Mouse (Mus musculus) intestine, embryonic 15.5 days (tissue): Measurements from ENCODE around the gene Tmem102. TPM values are rescaled to one million over a fixed set of nuclear protein-coding genes. Genes with fewer than 3 reads are reported as not detected.

Experiments
- ATAC-seq: fragments of 200-750 bp; cut with Nextera tagmentation; 2 replicates; pipeline ENCODE4 v1.8.0; 2017; ENCODE audit warnings: moderate TSS enrichment, moderate library complexity
- H3K27ac ChIP-seq: fragments of 300-500 bp; sonication (generic); 2 replicates; pipeline ENCODE4 v1.5.1; 2015; ENCODE audit warnings: mild to moderate bottlenecking, inconsistent platforms
- H3K27me3 ChIP-seq: fragments of 300-500 bp; sonication (generic); replicated peaks from 2 replicates; pipeline ENCODE4 v1.6.1; 2015; ENCODE audit warnings: inconsistent platforms
- H3K36me3 ChIP-seq: fragments of 300-500 bp; sonication (generic); 2 replicates; pipeline ENCODE4 v1.6.1; 2015; ENCODE audit warnings: inconsistent platforms
- H3K4me1 ChIP-seq: fragments of 300-500 bp; sonication (generic); replicated peaks from 2 replicates; pipeline ENCODE4 v1.6.1; 2015; ENCODE audit warnings: inconsistent platforms
- H3K4me2 ChIP-seq: fragments of 300-500 bp; sonication (generic); replicated peaks from 2 replicates; pipeline ENCODE4 v1.6.1; 2015; ENCODE audit warnings: mild to moderate bottlenecking, inconsistent platforms
- H3K4me3 ChIP-seq: fragments of 300-500 bp; sonication (generic); replicated peaks from 2 replicates; pipeline ENCODE4 v1.5.1; 2015; ENCODE audit warnings: inconsistent platforms
- H3K9ac ChIP-seq: fragments of 300-500 bp; sonication (generic); 2 replicates; pipeline ENCODE4 v1.6.1; 2015; ENCODE audit warnings: inconsistent platforms
- H3K9me3 ChIP-seq: fragments of 300-500 bp; sonication (generic); 2 replicates; pipeline ENCODE4 v1.6.1; 2016; ENCODE audit warnings: inconsistent platforms
- WGBS: fragments of 180-500 bp; shearing (Covaris S2); methylation state at CpG from one replicate; pipeline ENCODE4 v1.1.7; 2015; 5-methylcytosine and 5-hydroxymethylcytosine counted together
- polyA plus RNA-seq: library from polyadenylated mRNA; unstranded; fragments of >200 nt; fragmentation: Nextera tagmentation; extraction: Ambion mirVana; gene quantifications from 2 replicates; pipeline ENCODE4 v1.2.1, GENCODE M21; 2015

The Tmem102 gene
- polyA plus RNA-seq, 1 experiment from 2014 or later: 31.4 TPM

- no peak for ATAC-seq
- no peak overlapping the region for H3K4me3 ChIP-seq
- H3K27ac ChIP-seq: peak overlapping the region; percentile 99
- no peaks in the 10 kb centered on the region for H3K27me3 ChIP-seq
- no peaks in the 10 kb centered on the region for H3K9me3 ChIP-seq
- H3K9ac ChIP-seq: peak overlapping the region; percentile 6; the same call in 1 of the 2 replicates
- 77% methylated on average over 14 of the region's 14 CpGs for WGBS
- H3K4me1 ChIP-seq: peaks cover 31% of the 10 kb centered on the region
- H3K4me2 ChIP-seq: peak overlapping the region; percentile 84
- H3K36me3 ChIP-seq: no peaks in the 10 kb centered on the region
Observed at GRCm38 (mm10) chr11:69760160-69760900, 45.1 kb downstream of the Tmem102 start.

- H3K9me3 ChIP-seq: no peaks in the 10 kb centered on the region
- no peaks in the 10 kb centered on the region for H3K27me3 ChIP-seq
- under 1% methylated on average over 37 of the region's 37 CpGs for WGBS
- peak overlapping the region; percentile 64 for H3K9ac ChIP-seq
- ATAC-seq: peak; percentile 92
- peak overlapping the region; percentile 99 for H3K27ac ChIP-seq
- peak overlapping the region; percentile 52 for H3K4me3 ChIP-seq
- peak overlapping the region; percentile 84 for H3K4me2 ChIP-seq
- no peaks in the 10 kb centered on the region for H3K36me3 ChIP-seq
- peaks cover 31% of the 10 kb centered on the region for H3K4me1 ChIP-seq
Observed at GRCm38 (mm10) chr11:69758971-69759721, 46.3 kb downstream of the Tmem102 start.

- Histone ChIP-seq H3K27me3 (no peaks in the 10 kb centered on the region), H3K4me3 (peak within 1 kb of the TSS; percentile 52), H3K4me1 (peaks cover 31% of the 10 kb centered on the region), H3K9ac (peak within 1 kb of the TSS; percentile 64), H3K4me2 (peak within 1 kb of the TSS; percentile 84), H3K9me3 (no peaks in the 10 kb centered on the region), H3K27ac (peak within 1 kb of the TSS; percentile 99), H3K36me3 (no peaks in the 10 kb centered on the region)
- peak; percentile 98 for ATAC-seq
- 0% methylated on average over 36 of the region's 36 CpGs for WGBS
Observed at GRCm38 (mm10) chr11:69758478-69758970, 46.9 kb downstream of the Tmem102 start, which contains the start of gene Polr2a. Polr2a (minus strand) TSS chr11:69758637.

GRCm38 (mm10) chr11:69758090-69758456, 47.4 kb downstream of the Tmem102 start:
- H3K4me3 ChIP-seq: peak overlapping the region; percentile 52
- peaks cover 32% of the 10 kb centered on the region for H3K4me1 ChIP-seq

GRCm38 (mm10) chr11:69757303-69758089, 47.9 kb downstream of the Tmem102 start:
- no peak for ATAC-seq
- 37% methylated on average over 9 of the region's 9 CpGs for WGBS
- H3K4me1 ChIP-seq: peaks cover 38% of the 10 kb centered on the region

More at GRCm38 (mm10) chr11:69758090-69758456, 47.4 kb downstream of the Tmem102 start:
- ATAC-seq: peak; percentile 89
- no peaks in the 10 kb centered on the region for H3K36me3 ChIP-seq
- H3K9ac ChIP-seq: peak overlapping the region; percentile 60
- WGBS: under 1% methylated on average over 26 of the region's 26 CpGs
- peak overlapping the region; percentile 84 for H3K4me2 ChIP-seq
- H3K9me3 ChIP-seq: no peaks in the 10 kb centered on the region
- H3K27me3 ChIP-seq: no peaks in the 10 kb centered on the region
- peak overlapping the region; percentile 99 for H3K27ac ChIP-seq

GRCm38 (mm10) chr11:69754701-69755100, 50.7 kb downstream of the Tmem102 start:
- no peak overlapping the region for H3K27ac ChIP-seq
- peaks cover 29% of the 10 kb centered on the region for H3K4me1 ChIP-seq
- H3K9ac ChIP-seq: no peak overlapping the region
- no peak for ATAC-seq
- no peaks in the 10 kb centered on the region for H3K9me3 ChIP-seq
- 52% methylated on average over 3 of the region's 3 CpGs for WGBS
- H3K36me3 ChIP-seq: no peaks in the 10 kb centered on the region
- H3K4me2 ChIP-seq: 0 out of 2 replicates have a peak overlapping the region, but pooled peaks have one; percentile 7
- H3K4me3 ChIP-seq: no peak overlapping the region
- H3K27me3 ChIP-seq: no peaks in the 10 kb centered on the region

More at GRCm38 (mm10) chr11:69757303-69758089, 47.9 kb downstream of the Tmem102 start:
- Histone ChIP-seq H3K9ac (peak overlapping the region; percentile 60), H3K36me3 (no peaks in the 10 kb centered on the region), H3K4me2 (peak overlapping the region; percentile 84), H3K9me3 (no peaks in the 10 kb centered on the region), H3K27ac (peak overlapping the region; percentile 99), H3K27me3 (no peaks in the 10 kb centered on the region), H3K4me3 (peak overlapping the region; percentile 52)

- peaks cover 26% of the 10 kb centered on the region for H3K4me1 ChIP-seq
- H3K9ac ChIP-seq: no peak overlapping the region
- H3K4me2 ChIP-seq: no peak overlapping the region
- no peak for ATAC-seq
- H3K9me3 ChIP-seq: no peaks in the 10 kb centered on the region
- H3K27ac ChIP-seq: no peak overlapping the region
- no peak overlapping the region for H3K4me3 ChIP-seq
- WGBS: 88% methylated on average over 5 of the region's 5 CpGs
- H3K27me3 ChIP-seq: no peaks in the 10 kb centered on the region
- H3K36me3 ChIP-seq: no peaks in the 10 kb centered on the region
Observed at GRCm38 (mm10) chr11:69754233-69754632, 51.2 kb downstream of the Tmem102 start.

Other genes starting within 250 kb of the Tmem102 start
- gene Efnb3, start 245.4 kb downstream of the Tmem102 start, polyA plus RNA-seq: 9.8 and 10.2 TPM in 2 replicates
- 25.1 and 25.6 TPM in 2 replicates for gene Wrap53, start 225.4 kb downstream of the Tmem102 start, polyA plus RNA-seq
- gene Trp53, start 225.3 kb downstream of the Tmem102 start, polyA plus RNA-seq: 140 and 143 TPM in 2 replicates
- 5.8 and 6.8 TPM in 2 replicates for gene Atp1b2, start 199.7 kb downstream of the Tmem102 start, polyA plus RNA-seq
- 0.34 and 0.43 TPM in 2 replicates for gene Shbg, start 187.7 kb downstream of the Tmem102 start, polyA plus RNA-seq
- gene Sat2, start 183.6 kb downstream of the Tmem102 start, polyA plus RNA-seq: 14.1 and 16.7 TPM in 2 replicates
- 15.6 and 21.2 TPM in 2 replicates for gene Fxr2, start 172.6 kb downstream of the Tmem102 start, polyA plus RNA-seq
- gene Sox15, start 150.3 kb downstream of the Tmem102 start, polyA plus RNA-seq: 0.20 TPM in 1 of 2 replicates, not detected in the other
- 60.9 and 63.4 TPM in 2 replicates for gene Mpdu1, start 143.0 kb downstream of the Tmem102 start, polyA plus RNA-seq
- 13.3 and 14.2 TPM in 2 replicates for gene Cd68, start 139.5 kb downstream of the Tmem102 start, polyA plus RNA-seq
- 517 and 559 TPM in 2 replicates for gene Eif4a1, start 133.2 kb downstream of the Tmem102 start, polyA plus RNA-seq
- gene Senp3, start 123.5 kb downstream of the Tmem102 start, polyA plus RNA-seq: 62.1 and 63.9 TPM in 2 replicates
- gene Tnfsf13, start 119.8 kb downstream of the Tmem102 start, polyA plus RNA-seq: 0.33 and 0.54 TPM in 2 replicates
- 6.6 and 7.0 TPM in 2 replicates for gene Tnfsf12, start 109.8 kb downstream of the Tmem102 start, polyA plus RNA-seq
- 2.6 and 3.1 TPM in 2 replicates for gene Tnfsfm13, start 109.5 kb downstream of the Tmem102 start, polyA plus RNA-seq
- 18.1 and 19.1 TPM in 2 replicates for gene Polr2a, start 47.0 kb downstream of the Tmem102 start, polyA plus RNA-seq
- 0.15 and 0.16 TPM in 2 replicates for gene Slc35g3, start 43.7 kb downstream of the Tmem102 start, polyA plus RNA-seq
- gene Zbtb4, start 39.7 kb downstream of the Tmem102 start, polyA plus RNA-seq: 2.3 and 2.4 TPM in 2 replicates
- 3.5 and 4.3 TPM in 2 replicates for gene Chrnb1, start 9.7 kb downstream of the Tmem102 start, polyA plus RNA-seq
- 1.2 and 1.4 TPM in 2 replicates for gene Fgf11, start 3.8 kb downstream of the Tmem102 start, polyA plus RNA-seq
- gene Gm39566, start 9.7 kb upstream of the Tmem102 start, polyA plus RNA-seq: not detected in 2 replicates
- gene Spem2, start 12.8 kb upstream of the Tmem102 start, polyA plus RNA-seq: not detected in 2 replicates
- gene Spem1, start 16.6 kb upstream of the Tmem102 start, polyA plus RNA-seq: 0.21 TPM in 1 of 2 replicates, not detected in the other
- 5.2 and 5.3 TPM in 2 replicates for gene Nlgn2, start 32.2 kb upstream of the Tmem102 start, polyA plus RNA-seq
- gene Tmem256, start 32.9 kb upstream of the Tmem102 start, polyA plus RNA-seq: 442 and 459 TPM in 2 replicates
- gene Plscr3, start 40.8 kb upstream of the Tmem102 start, polyA plus RNA-seq: 70.4 and 74.6 TPM in 2 replicates
- 14.4 and 16.4 TPM in 2 replicates for gene Tnk1, start 53.1 kb upstream of the Tmem102 start, polyA plus RNA-seq
- gene Tmem95, start 72.4 kb upstream of the Tmem102 start, polyA plus RNA-seq: not detected in 2 replicates
- gene Kctd11, start 75.8 kb upstream of the Tmem102 start, polyA plus RNA-seq: 5.2 and 5.5 TPM in 2 replicates
- gene Acap1, start 89.9 kb upstream of the Tmem102 start, polyA plus RNA-seq: 4.8 and 5.9 TPM in 2 replicates
- 7.7 and 7.9 TPM in 2 replicates for gene 2810408A11Rik, start 95.4 kb upstream of the Tmem102 start, polyA plus RNA-seq
- gene Neurl4, start 95.4 kb upstream of the Tmem102 start, polyA plus RNA-seq: 7.0 and 10.0 TPM in 2 replicates
- gene Gps2, start 108.3 kb upstream of the Tmem102 start, polyA plus RNA-seq: 68.1 and 68.5 TPM in 2 replicates
- gene Eif5a, start 116.3 kb upstream of the Tmem102 start, polyA plus RNA-seq: 1,625 and 1,693 TPM in 2 replicates
- gene Ybx2, start 130.2 kb upstream of the Tmem102 start, polyA plus RNA-seq: 2.5 and 3.1 TPM in 2 replicates
- 20.4 and 21.8 TPM in 2 replicates for gene Slc2a4, start 142.6 kb upstream of the Tmem102 start, polyA plus RNA-seq
- gene Cldn7, start 159.2 kb upstream of the Tmem102 start, polyA plus RNA-seq: 977 and 1,030 TPM in 2 replicates
- 23.2 and 26.3 TPM in 2 replicates for gene Ctdnep1, start 175.5 kb upstream of the Tmem102 start, polyA plus RNA-seq
- 102 and 105 TPM in 2 replicates for gene Elp5, start 176.9 kb upstream of the Tmem102 start, polyA plus RNA-seq
- 529 and 559 TPM in 2 replicates for gene Gabarap, start 185.5 kb upstream of the Tmem102 start, polyA plus RNA-seq
- 58.6 and 61.3 TPM in 2 replicates for gene Phf23, start 190.2 kb upstream of the Tmem102 start, polyA plus RNA-seq
- 30.5 and 31.8 TPM in 2 replicates for gene Dvl2, start 195.0 kb upstream of the Tmem102 start, polyA plus RNA-seq
- 114 and 128 TPM in 2 replicates for gene Acadvl, start 209.8 kb upstream of the Tmem102 start, polyA plus RNA-seq
- gene Dlg4, start 211.3 kb upstream of the Tmem102 start, polyA plus RNA-seq: 7.2 and 8.5 TPM in 2 replicates
- 0.19 and 0.56 TPM in 2 replicates for gene Asgr1, start 248.5 kb upstream of the Tmem102 start, polyA plus RNA-seq